Mouse (Mus musculus): ENCODE results near the gene Mup6. TPM values are rescaled to one million over a fixed set of nuclear protein-coding genes. Genes with fewer than 3 reads are reported as not detected.
"Not testable (repeated sequence)": the region's sequence is repeated elsewhere in the genome, so short reads cannot be mapped to it uniquely, and the experiment has no call there.

Mup6 gene
- polyA plus RNA-seq, 1 experiment from 2014 or later = not detected

- 67% methylated on average over 13 of the region's 13 CpGs for WGBS
- not testable (repeated sequence) for H3K36me3 ChIP-seq; H3K9ac ChIP-seq; H3K4me1 ChIP-seq (replicated peaks); H3K9me3 ChIP-seq; H3K27me3 ChIP-seq (replicated peaks); H3K27ac ChIP-seq; H3K4me2 ChIP-seq (replicated peaks); H3K4me3 ChIP-seq (replicated peaks); ATAC-seq
Measured at GRCm38 (mm10) chr4:60029334-60030111, 65.4 kb downstream of the Mup6 start.

Other genes with a start within 250 kb of the Mup6 start
- 40.4 and 40.5 TPM in 2 replicates for gene Inip, start 162.7 kb upstream of the Mup6 start, polyA plus RNA-seq (2015; fragmentation: Nextera tagmentation; extraction: Ambion mirVana)
- 4.9 and 6.6 TPM in 2 replicates for gene Snx30, start 158.5 kb upstream of the Mup6 start, polyA plus RNA-seq (2015; fragmentation: Nextera tagmentation; extraction: Ambion mirVana)
- gene Slc46a2, start 49.2 kb upstream of the Mup6 start, polyA plus RNA-seq (2015; fragmentation: Nextera tagmentation; extraction: Ambion mirVana) = not detected in 2 replicates
- gene Mup4, start 3.6 kb upstream of the Mup6 start, polyA plus RNA-seq (2015; fragmentation: Nextera tagmentation; extraction: Ambion mirVana) = not detected in 2 replicates
- gene Mup7, start 106.2 kb downstream of the Mup6 start, polyA plus RNA-seq (2015; fragmentation: Nextera tagmentation; extraction: Ambion mirVana) = not detected in 2 replicates
- not detected in 2 replicates for gene Mup2, start 190.0 kb downstream of the Mup6 start, polyA plus RNA-seq (2015; fragmentation: Nextera tagmentation; extraction: Ambion mirVana)